Mouse (Mus musculus): ENCODE measurements around the gene Rgs6. TPM values are rescaled to one million over a fixed set of nuclear protein-coding genes. Genes with fewer than 3 reads are reported as not detected.

Rgs6 gene
- polyA plus RNA-seq, 1 experiment from 2014 or later = 1.8 TPM

- H3K27ac ChIP-seq = no peak overlapping the region
- no peak overlapping the region for H3K4me2 ChIP-seq
- no peak overlapping the region for H3K4me3 ChIP-seq (replicated peaks)
- 88% methylated on average over 9 of the region's 9 CpGs for WGBS
- H3K27me3 ChIP-seq = no peaks in the 10 kb centered on the region
- no peak overlapping the region for H3K9ac ChIP-seq
- H3K36me3 ChIP-seq (replicated peaks) = no peaks in the 10 kb centered on the region
- H3K9me3 ChIP-seq = no peaks in the 10 kb centered on the region
- ATAC-seq (ENCODE audit: low FRiP score) = no peak
- no peaks in the 10 kb centered on the region for H3K4me1 ChIP-seq
Measured at GRCm38 (mm10) chr12:83004014-83004682, 416.1 kb downstream of the Rgs6 start.

GRCm38 (mm10) chr12:83011056-83011565, 423.0 kb downstream of the Rgs6 start:
- Histone ChIP-seq H3K36me3 (replicated peaks) (no peaks in the 10 kb centered on the region), H3K27me3 (no peaks in the 10 kb centered on the region), H3K9me3 (no peaks in the 10 kb centered on the region), H3K27ac (no peak overlapping the region), H3K4me2 (no peak overlapping the region), H3K4me1 (no peaks in the 10 kb centered on the region), H3K4me3 (replicated peaks) (no peak overlapping the region), H3K9ac (no peak overlapping the region)
- 95% methylated on average over 4 of the region's 4 CpGs for WGBS
- ATAC-seq (ENCODE audit: low FRiP score) = no peak

- WGBS = 75% methylated on average over 4 of the region's 4 CpGs
Measured at GRCm38 (mm10) chr12:83013918-83014691, 426.0 kb downstream of the Rgs6 start.

DNA sequence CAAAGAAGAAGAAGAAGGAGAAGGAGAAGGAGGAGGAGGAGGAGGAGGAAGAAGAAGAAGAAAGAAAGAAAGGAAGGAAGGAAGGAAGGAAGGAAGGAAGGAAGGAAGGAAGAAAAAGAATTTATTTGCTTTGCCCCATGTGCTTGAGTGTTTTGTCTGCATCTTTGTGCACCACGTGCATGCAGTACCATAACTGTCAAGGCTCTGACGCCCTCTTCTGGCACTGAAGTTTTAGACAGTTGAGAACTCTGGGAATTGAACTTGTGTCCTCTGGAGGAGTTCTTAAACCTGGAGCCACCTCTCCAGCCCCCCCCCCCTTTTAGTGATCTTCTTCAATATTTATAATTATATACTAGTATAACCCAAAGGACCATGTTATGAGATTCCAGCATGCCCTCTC, 426.8 kb downstream of the Rgs6 start:
- Histone ChIP-seq H3K27me3 (0 out of 2 replicates have a peak, but pooled peaks cover 3% of the 10 kb centered on the region), H3K36me3 (replicated peaks) (no peaks in the 10 kb centered on the region), H3K4me3 (replicated peaks) (no peak overlapping the region), H3K9ac (no peak overlapping the region), H3K4me2 (no peak overlapping the region), H3K9me3 (no peaks in the 10 kb centered on the region), H3K27ac (no peak overlapping the region), H3K4me1 (no peaks in the 10 kb centered on the region)
- no peak for ATAC-seq (ENCODE audit: low FRiP score)
- WGBS = 34% methylated on average over 2 of the region's 2 CpGs

More at GRCm38 (mm10) chr12:83013918-83014691, 426.0 kb downstream of the Rgs6 start:
- no peak for ATAC-seq (ENCODE audit: low FRiP score)
- Histone ChIP-seq H3K9me3 (no peaks in the 10 kb centered on the region), H3K27ac (no peak overlapping the region), H3K27me3 (no peaks in the 10 kb centered on the region), H3K4me2 (no peak overlapping the region), H3K9ac (no peak overlapping the region), H3K4me3 (replicated peaks) (no peak overlapping the region), H3K4me1 (no peaks in the 10 kb centered on the region), H3K36me3 (replicated peaks) (no peaks in the 10 kb centered on the region)

GRCm38 (mm10) chr12:83015366-83015765, 427.3 kb downstream of the Rgs6 start:
- Histone ChIP-seq H3K4me3 (replicated peaks) (no peak overlapping the region), H3K9me3 (no peaks in the 10 kb centered on the region), H3K27ac (no peak overlapping the region), H3K9ac (no peak overlapping the region), H3K27me3 (0 out of 2 replicates have a peak, but pooled peaks cover 3% of the 10 kb centered on the region), H3K4me1 (no peaks in the 10 kb centered on the region), H3K4me2 (no peak overlapping the region), H3K36me3 (replicated peaks) (no peaks in the 10 kb centered on the region)
- no peak for ATAC-seq (ENCODE audit: low FRiP score)
- 74% methylated on average over 5 of the region's 5 CpGs for WGBS

DNA sequence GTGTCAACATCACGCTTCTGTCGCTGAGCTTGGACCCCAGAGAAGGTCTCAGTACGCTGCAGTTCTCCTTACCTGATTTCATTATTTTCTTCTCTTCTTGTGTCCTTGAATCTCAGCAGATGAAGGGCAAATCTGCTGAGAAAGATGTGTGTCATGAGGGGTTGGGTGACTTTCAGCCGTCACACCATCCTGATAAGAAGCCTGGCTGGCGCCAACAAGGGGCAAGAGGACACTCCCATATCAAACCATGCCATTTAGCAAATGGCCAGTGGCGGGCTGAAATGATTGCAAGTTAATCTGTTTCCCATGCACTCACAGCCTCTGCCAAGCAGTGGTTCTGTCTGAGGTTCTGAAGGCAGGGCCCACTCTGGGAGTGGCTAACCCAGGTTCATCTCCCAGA, 428.4 kb downstream of the Rgs6 start:
- no peaks in the 10 kb centered on the region for H3K36me3 ChIP-seq (replicated peaks)
- H3K4me2 ChIP-seq = no peak overlapping the region
- no peak overlapping the region for H3K9ac ChIP-seq
- no peaks in the 10 kb centered on the region for H3K4me1 ChIP-seq
- H3K9me3 ChIP-seq = no peaks in the 10 kb centered on the region
- WGBS = 85% methylated on average over 6 of the region's 6 CpGs
- 0 out of 2 replicates have a peak, but pooled peaks cover 3% of the 10 kb centered on the region for H3K27me3 ChIP-seq
- no peak for ATAC-seq (ENCODE audit: low FRiP score)
- no peak overlapping the region for H3K27ac ChIP-seq
- no peak overlapping the region for H3K4me3 ChIP-seq (replicated peaks)

GRCm38 (mm10) chr12:83018005-83018404, 429.9 kb downstream of the Rgs6 start:
- Histone ChIP-seq H3K27ac (no peak overlapping the region), H3K9ac (no peak overlapping the region), H3K4me3 (replicated peaks) (no peak overlapping the region), H3K36me3 (replicated peaks) (no peaks in the 10 kb centered on the region), H3K4me1 (no peaks in the 10 kb centered on the region), H3K27me3 (0 out of 2 replicates have a peak, but pooled peaks cover 3% of the 10 kb centered on the region), H3K4me2 (no peak overlapping the region), H3K9me3 (no peaks in the 10 kb centered on the region)
- ATAC-seq (ENCODE audit: low FRiP score) = no peak
- WGBS = 11% methylated on average over 3 of the region's 3 CpGs

DNA sequence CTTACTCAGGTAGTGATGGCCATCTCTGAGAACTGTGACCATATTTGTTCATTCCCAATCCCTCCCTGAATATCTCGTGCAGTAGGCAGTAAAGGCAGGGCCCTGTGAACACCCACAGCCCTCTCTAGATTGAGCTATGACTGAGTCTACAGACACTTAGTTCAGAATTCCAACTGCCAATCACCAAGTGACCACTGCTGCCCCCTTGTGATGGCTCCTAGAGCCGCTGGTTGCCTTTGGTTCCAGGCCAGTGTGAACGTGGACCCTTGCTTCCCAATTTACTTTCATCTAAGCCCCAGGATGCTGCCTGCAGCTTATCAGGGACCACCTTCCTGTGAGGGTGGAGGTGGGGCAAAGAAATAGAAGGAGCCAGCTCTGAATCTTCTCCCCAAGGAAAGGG, 438.9 kb downstream of the Rgs6 start:
- peaks cover 7% of the 10 kb centered on the region for H3K4me1 ChIP-seq

DNA sequence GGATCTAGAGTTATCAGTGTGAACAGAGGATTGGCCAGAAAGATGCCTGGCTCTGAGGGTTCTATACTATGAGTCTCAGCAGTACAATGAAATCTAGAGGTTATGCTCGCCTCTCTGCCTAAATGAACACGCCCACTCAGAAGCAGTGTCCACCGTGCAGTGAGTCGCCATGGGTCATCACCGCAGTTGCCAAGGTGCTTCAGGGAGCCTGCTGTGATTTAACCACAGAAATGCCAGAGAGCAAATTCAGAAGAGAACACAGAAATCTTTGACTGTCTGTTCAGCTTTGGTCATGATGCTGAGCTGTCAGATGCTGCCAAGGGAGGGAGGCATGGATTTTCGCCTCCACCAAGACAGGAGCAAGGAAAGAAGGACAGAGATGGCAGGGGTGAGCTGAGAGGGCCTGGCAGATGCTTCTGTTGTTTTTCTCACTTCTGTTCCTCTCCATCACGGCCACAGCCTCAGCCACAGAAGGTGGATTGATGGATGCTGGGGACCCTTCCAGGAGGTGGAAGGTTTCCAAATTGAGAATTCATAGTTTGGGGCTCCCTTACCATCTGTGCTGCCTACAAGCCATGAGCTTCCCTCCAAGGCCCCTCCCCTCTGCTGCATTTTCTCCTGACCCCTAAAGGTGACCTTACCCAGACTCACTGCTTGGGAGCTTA, 445.2 kb downstream of the Rgs6 start:
- H3K27ac ChIP-seq = no peak overlapping the region
- H3K27me3 ChIP-seq = no peaks in the 10 kb centered on the region
- WGBS = 80% methylated on average over 7 of the region's 7 CpGs
- no peak for ATAC-seq (ENCODE audit: low FRiP score)
- no peak overlapping the region for H3K4me2 ChIP-seq
- H3K9me3 ChIP-seq = no peaks in the 10 kb centered on the region
- no peak overlapping the region for H3K9ac ChIP-seq
- H3K36me3 ChIP-seq (replicated peaks) = no peaks in the 10 kb centered on the region
- H3K4me1 ChIP-seq = peaks cover 9% of the 10 kb centered on the region
- H3K4me3 ChIP-seq (replicated peaks) = no peak overlapping the region

More for the DNA sequence above, 438.9 kb downstream of the Rgs6 start:
- Histone ChIP-seq H3K9ac (no peak overlapping the region), H3K36me3 (replicated peaks) (no peaks in the 10 kb centered on the region), H3K27ac (no peak overlapping the region), H3K9me3 (no peaks in the 10 kb centered on the region), H3K4me2 (no peak overlapping the region), H3K4me3 (replicated peaks) (no peak overlapping the region), H3K27me3 (no peaks in the 10 kb centered on the region)
- WGBS = 28% methylated on average over 3 of the region's 3 CpGs
- no peak for ATAC-seq (ENCODE audit: low FRiP score)

DNA sequence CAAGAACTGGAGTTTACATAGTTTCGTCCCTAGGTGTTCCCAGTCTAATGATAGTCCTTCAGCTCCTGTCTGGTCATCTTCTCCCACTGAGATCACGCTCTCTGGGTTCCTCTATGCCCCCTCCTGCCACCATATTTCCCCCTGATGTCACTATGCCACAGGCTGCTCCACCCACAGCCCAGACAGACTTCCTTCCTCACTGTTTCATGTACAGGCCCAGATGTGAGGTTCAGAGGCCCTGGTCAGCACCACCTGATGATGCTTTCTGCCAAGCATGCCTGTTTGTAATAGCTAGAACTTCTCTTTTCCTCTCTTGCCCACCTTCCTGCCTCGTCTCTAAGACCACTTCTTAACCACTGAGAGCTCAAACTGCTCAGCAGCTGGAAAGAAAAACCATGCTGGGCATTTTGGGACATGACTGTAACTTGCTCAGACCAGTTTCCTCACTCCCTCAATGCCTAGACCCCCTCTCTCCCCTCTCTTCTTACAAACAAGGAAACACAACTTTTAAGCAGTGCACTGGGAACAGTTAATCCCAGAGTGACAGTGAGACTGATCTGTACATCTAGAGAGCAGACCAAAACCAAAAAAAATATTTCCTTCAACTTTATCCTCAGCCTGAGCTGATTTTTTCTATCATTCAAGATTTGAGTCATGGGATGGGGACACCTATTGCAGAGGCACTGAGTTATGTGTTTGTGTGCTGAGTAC, 446.9 kb downstream of the Rgs6 start:
- Histone ChIP-seq H3K4me1 (peaks cover 16% of the 10 kb centered on the region), H3K9ac (no peak overlapping the region), H3K9me3 (no peaks in the 10 kb centered on the region), H3K4me3 (replicated peaks) (no peak overlapping the region), H3K27ac (no peak overlapping the region), H3K4me2 (no peak overlapping the region), H3K36me3 (replicated peaks) (no peaks in the 10 kb centered on the region), H3K27me3 (no peaks in the 10 kb centered on the region)
- WGBS = 80% methylated on average over 3 of the region's 3 CpGs
- no peak for ATAC-seq (ENCODE audit: low FRiP score)

- Histone ChIP-seq H3K27me3 (0 out of 2 replicates have a peak, but pooled peaks cover 4% of the 10 kb centered on the region), H3K9ac (no peak overlapping the region), H3K4me1 (peaks cover 16% of the 10 kb centered on the region), H3K36me3 (replicated peaks) (no peaks in the 10 kb centered on the region), H3K4me3 (replicated peaks) (no peak overlapping the region), H3K4me2 (0 out of 2 replicates have a peak overlapping the region, but pooled peaks have one; percentile 2), H3K27ac (0 out of 2 replicates have a peak overlapping the region, but pooled peaks have one; percentile 53), H3K9me3 (no peaks in the 10 kb centered on the region)
- peak; percentile 72 for ATAC-seq (ENCODE audit: low FRiP score)
- WGBS = 62% methylated on average over 25 of the region's 25 CpGs
Measured at GRCm38 (mm10) chr12:83037798-83038560, 449.9 kb downstream of the Rgs6 start.

Measured in forebrain, embryonic 12.5 days (tissue).